Mouse (Mus musculus): ENCODE measurements around the gene P2rx3. TPM values are rescaled to one million over a fixed set of nuclear protein-coding genes. Genes with fewer than 3 reads are reported as not detected.
A peak's percentile ranks its signal among the peaks of the same experiment; 100 is the strongest.

The P2rx3 gene
- polyA plus RNA-seq, 1 experiment from 2014 or later, result 19.3 TPM

GRCm38 (mm10) chr2:85056711-85057110 is 19.4 kb upstream of the P2rx3 start:
- Histone ChIP-seq H3K4me2 (no peak overlapping the region), H3K9ac (no peak overlapping the region), H3K36me3 (peaks cover 95% of the 10 kb centered on the region), H3K4me3 (no peak overlapping the region), H3K4me1 (replicated peaks) (peaks cover 21% of the 10 kb centered on the region), H3K27ac (no peak overlapping the region), H3K9me3 (no peaks in the 10 kb centered on the region), H3K27me3 (no peaks in the 10 kb centered on the region)
- 75% methylated on average over 5 of the region's 5 CpGs for WGBS
- ATAC-seq (ENCODE audit: low FRiP score), result no peak

GRCm38 (mm10) chr2:85053192-85053816 is 16.0 kb upstream of the P2rx3 start:
- WGBS, result 86% methylated on average over 5 of the region's 5 CpGs
- peaks cover 41% of the 10 kb centered on the region for H3K4me1 ChIP-seq (replicated peaks)
- H3K9ac ChIP-seq, result no peak overlapping the region
- no peak overlapping the region for H3K4me2 ChIP-seq
- H3K4me3 ChIP-seq, result no peak overlapping the region
- H3K9me3 ChIP-seq, result no peaks in the 10 kb centered on the region
- peaks cover 67% of the 10 kb centered on the region for H3K36me3 ChIP-seq
- no peaks in the 10 kb centered on the region for H3K27me3 ChIP-seq
- ATAC-seq (ENCODE audit: low FRiP score), result no peak
- H3K27ac ChIP-seq, result no peak overlapping the region

- 52% methylated on average over 9 of the region's 9 CpGs for WGBS
- Histone ChIP-seq H3K36me3 (peaks cover 57% of the 10 kb centered on the region), H3K27me3 (no peaks in the 10 kb centered on the region), H3K4me3 (peak overlapping the region; percentile 68), H3K27ac (peak overlapping the region; percentile 93), H3K9me3 (no peaks in the 10 kb centered on the region), H3K4me1 (replicated peaks) (peaks cover 55% of the 10 kb centered on the region), H3K9ac (peak overlapping the region; percentile 62; the same call in 1 of the 2 replicates), H3K4me2 (peak overlapping the region; percentile 80)
- ATAC-seq (ENCODE audit: low FRiP score), result no peak
Measured at GRCm38 (mm10) chr2:85050746-85051145, 13.5 kb upstream of the P2rx3 start.

- Histone ChIP-seq H3K4me2 (peak overlapping the region; percentile 80), H3K4me1 (replicated peaks) (peaks cover 55% of the 10 kb centered on the region), H3K27me3 (no peaks in the 10 kb centered on the region), H3K4me3 (peak overlapping the region; percentile 68), H3K9me3 (no peaks in the 10 kb centered on the region), H3K9ac (peak overlapping the region; percentile 62), H3K27ac (peak overlapping the region; percentile 93), H3K36me3 (peaks cover 58% of the 10 kb centered on the region)
- peak; percentile 4; the same call in 1 of the 2 replicates for ATAC-seq (ENCODE audit: low FRiP score)
- WGBS, result 8% methylated on average over 10 of the region's 10 CpGs
Measured at GRCm38 (mm10) chr2:85050001-85050634, 12.9 kb upstream of the P2rx3 start.

- H3K36me3 ChIP-seq, result peaks cover 57% of the 10 kb centered on the region
Measured at GRCm38 (mm10) chr2:85049277-85049676, 12.0 kb upstream of the P2rx3 start.

GRCm38 (mm10) chr2:85048168-85048751 is 11.0 kb upstream of the P2rx3 start:
- Histone ChIP-seq H3K9me3 (no peaks in the 10 kb centered on the region), H3K4me3 (peak overlapping the region; percentile 68), H3K4me2 (peak overlapping the region; percentile 80), H3K4me1 (replicated peaks) (peaks cover 55% of the 10 kb centered on the region), H3K27me3 (no peaks in the 10 kb centered on the region), H3K27ac (peak overlapping the region; percentile 93), H3K9ac (peak overlapping the region; percentile 84), H3K36me3 (peaks cover 57% of the 10 kb centered on the region)
- peak; percentile 77 for ATAC-seq (ENCODE audit: low FRiP score)
- WGBS, result under 1% methylated on average over 33 of the region's 44 CpGs

More at GRCm38 (mm10) chr2:85049277-85049676, 12.0 kb upstream of the P2rx3 start:
- Histone ChIP-seq H3K4me1 (replicated peaks) (peaks cover 55% of the 10 kb centered on the region), H3K9ac (peak overlapping the region; percentile 84; the same call in 1 of the 2 replicates), H3K9me3 (no peaks in the 10 kb centered on the region), H3K27me3 (no peaks in the 10 kb centered on the region), H3K27ac (peak overlapping the region; percentile 93), H3K4me3 (peak overlapping the region; percentile 68), H3K4me2 (peak overlapping the region; percentile 80)
- 66% methylated on average over 4 of the region's 4 CpGs for WGBS
- no peak for ATAC-seq (ENCODE audit: low FRiP score)

- Histone ChIP-seq H3K4me3 (peak within 1 kb of the TSS; percentile 68), H3K36me3 (peaks cover 57% of the 10 kb centered on the region), H3K9me3 (no peaks in the 10 kb centered on the region), H3K9ac (peak within 1 kb of the TSS; percentile 84), H3K27me3 (no peaks in the 10 kb centered on the region), H3K4me1 (replicated peaks) (peaks cover 49% of the 10 kb centered on the region), H3K27ac (peak within 1 kb of the TSS; percentile 93), H3K4me2 (peak within 1 kb of the TSS; percentile 80)
- 1% methylated on average over 42 of the region's 42 CpGs for WGBS
- peak; percentile 89 for ATAC-seq (ENCODE audit: low FRiP score)
Measured at GRCm38 (mm10) chr2:85047596-85048167, 10.4 kb upstream of the P2rx3 start, which contains the start of gene Tnks1bp1. Gene Tnks1bp1, plus strand, starts transcription at chr2:85048022.

- Histone ChIP-seq H3K9ac (peak overlapping the region; percentile 84; the same call in 1 of the 2 replicates), H3K27me3 (no peaks in the 10 kb centered on the region), H3K36me3 (peaks cover 57% of the 10 kb centered on the region), H3K4me3 (peak overlapping the region; percentile 68), H3K9me3 (no peaks in the 10 kb centered on the region), H3K4me2 (peak overlapping the region; percentile 80), H3K4me1 (replicated peaks) (peaks cover 48% of the 10 kb centered on the region), H3K27ac (peak overlapping the region; percentile 93)
- WGBS, result 62% methylated on average over 10 of the region's 10 CpGs
- ATAC-seq (ENCODE audit: low FRiP score), result no peak
Measured at GRCm38 (mm10) chr2:85047081-85047480, 9.8 kb upstream of the P2rx3 start.

GRCm38 (mm10) chr2:85046222-85046621 is 9.0 kb upstream of the P2rx3 start:
- Histone ChIP-seq H3K9ac (peak overlapping the region; percentile 84; the same call in 1 of the 2 replicates), H3K4me3 (no peak overlapping the region), H3K36me3 (peaks cover 59% of the 10 kb centered on the region), H3K4me2 (no peak overlapping the region), H3K4me1 (replicated peaks) (peaks cover 42% of the 10 kb centered on the region), H3K27me3 (no peaks in the 10 kb centered on the region), H3K9me3 (no peaks in the 10 kb centered on the region), H3K27ac (no peak overlapping the region)
- 77% methylated on average over 8 of the region's 8 CpGs for WGBS
- ATAC-seq (ENCODE audit: low FRiP score), result no peak

- Histone ChIP-seq H3K27ac (no peak overlapping the region), H3K4me3 (no peak overlapping the region), H3K9ac (no peak overlapping the region), H3K27me3 (no peaks in the 10 kb centered on the region), H3K4me2 (no peak overlapping the region), H3K4me1 (replicated peaks) (peaks cover 17% of the 10 kb centered on the region), H3K36me3 (peaks cover 79% of the 10 kb centered on the region), H3K9me3 (no peaks in the 10 kb centered on the region)
- ATAC-seq (ENCODE audit: low FRiP score), result no peak
- WGBS, result 94% methylated on average over 7 of the region's 7 CpGs
Measured at GRCm38 (mm10) chr2:85043623-85044022, 6.4 kb upstream of the P2rx3 start.

- 86% methylated on average over 13 of the region's 13 CpGs for WGBS
- ATAC-seq (ENCODE audit: low FRiP score), result no peak
- Histone ChIP-seq H3K4me1 (replicated peaks) (peaks cover 21% of the 10 kb centered on the region), H3K4me2 (peak overlapping the region; percentile 82), H3K27ac (no peak overlapping the region), H3K9ac (peak overlapping the region; percentile 94), H3K36me3 (peaks cover 41% of the 10 kb centered on the region), H3K9me3 (no peaks in the 10 kb centered on the region), H3K27me3 (no peaks in the 10 kb centered on the region), H3K4me3 (peak overlapping the region; percentile 80)
Measured at GRCm38 (mm10) chr2:85038336-85038735, 1.1 kb upstream of the P2rx3 start.

GRCm38 (mm10) chr2:85036507-85037046 is 685 bp downstream of the P2rx3 start:
- peak; percentile 47 for ATAC-seq (ENCODE audit: low FRiP score)
- 13% methylated on average over 11 of the region's 11 CpGs for WGBS
- no peaks in the 10 kb centered on the region for H3K9me3 ChIP-seq

More at GRCm38 (mm10) chr2:85036507-85037046, 685 bp downstream of the P2rx3 start:
- peak overlapping the region; percentile 86 for H3K27ac ChIP-seq
- H3K4me2 ChIP-seq, result peak overlapping the region; percentile 71
- peaks cover 23% of the 10 kb centered on the region for H3K36me3 ChIP-seq
- peak overlapping the region; percentile 94 for H3K9ac ChIP-seq
- no peaks in the 10 kb centered on the region for H3K27me3 ChIP-seq
- H3K4me3 ChIP-seq, result peak overlapping the region; percentile 80
- peaks cover 21% of the 10 kb centered on the region for H3K4me1 ChIP-seq (replicated peaks)
